Mouse (Mus musculus): Measurements from ENCODE around the gene Smagp. TPM values are rescaled to one million over a fixed set of nuclear protein-coding genes. Genes with fewer than 3 reads are reported as not detected.

Gene Smagp
- polyA plus RNA-seq, 1 experiment from 2014 or later, result 3.6 TPM

DNA sequence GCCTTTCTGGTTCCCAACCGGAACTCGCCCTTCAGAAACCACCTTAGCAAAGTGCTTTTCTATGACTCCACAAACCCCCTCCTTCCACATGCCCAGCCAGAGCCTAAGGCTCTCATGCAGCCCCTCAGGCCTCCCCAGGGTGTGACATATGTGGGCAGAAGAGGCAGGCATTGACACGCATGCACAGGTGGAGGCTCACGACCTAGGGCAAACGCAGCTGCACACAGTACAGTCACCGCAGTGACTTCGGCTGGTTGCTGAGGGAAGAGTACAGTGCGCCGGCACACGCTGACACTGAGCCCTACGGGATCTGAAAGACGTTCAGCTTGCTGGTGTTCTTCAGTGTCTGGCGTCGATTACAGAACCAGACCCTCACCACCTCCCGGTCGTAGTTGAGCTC lies 58.8 kb downstream of the Smagp start:
- H3K9me3 ChIP-seq (ENCODE audit: control insufficient read depth, low read length), result no peaks in the 10 kb centered on the region
- no peak overlapping the region for H3K27ac ChIP-seq (replicated peaks; ENCODE audit: low read depth, low read length)
- H3K36me3 ChIP-seq (ENCODE audit: control insufficient read depth, insufficient read depth, low read length), result peaks cover 70% of the 10 kb centered on the region
- H3K4me1 ChIP-seq (ENCODE audit: control insufficient read depth, insufficient read depth, low read length), result no peaks in the 10 kb centered on the region
- no peak overlapping the region for H3K4me2 ChIP-seq (ENCODE audit: low read length)
- no peak overlapping the region for H3K4me3 ChIP-seq (replicated peaks; ENCODE audit: low read depth, low read length)
- 89% methylated on average over 16 of the region's 16 CpGs for WGBS
- ATAC-seq (ENCODE audit: low FRiP score, low TSS enrichment) (no peak), DNase-seq (no peak)
- no peak overlapping the region for H3K9ac ChIP-seq (replicated peaks; ENCODE audit: low read length)
- H3K27me3 ChIP-seq (ENCODE audit: control insufficient read depth, insufficient read depth, low read length), result no peaks in the 10 kb centered on the region

DNA sequence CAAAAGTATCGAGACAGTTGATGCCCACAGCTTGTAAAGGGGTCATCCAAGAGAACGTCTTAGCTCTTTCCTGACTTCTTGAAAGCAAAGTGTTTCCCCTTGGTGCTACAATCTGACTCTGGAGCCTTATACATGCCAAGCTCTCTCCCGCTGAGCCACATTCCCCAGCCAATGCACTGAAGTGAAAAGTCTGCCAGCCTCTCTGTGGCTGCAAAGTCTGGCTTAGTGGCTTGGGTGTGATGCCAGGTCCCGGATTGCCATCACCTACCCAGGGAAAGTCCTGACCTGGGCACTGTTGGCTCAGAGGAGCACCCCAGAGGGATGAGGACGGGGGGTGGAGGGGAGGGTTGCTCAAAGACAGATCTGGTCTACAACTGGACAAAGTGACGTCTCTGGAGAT lies 59.9 kb downstream of the Smagp start:
- Histone ChIP-seq H3K9ac (replicated peaks; ENCODE audit: low read length) (no peak overlapping the region), H3K4me2 (ENCODE audit: low read length) (no peak overlapping the region), H3K9me3 (ENCODE audit: control insufficient read depth, low read length) (no peaks in the 10 kb centered on the region), H3K4me1 (ENCODE audit: control insufficient read depth, insufficient read depth, low read length) (no peaks in the 10 kb centered on the region), H3K36me3 (ENCODE audit: control insufficient read depth, insufficient read depth, low read length) (peaks cover 58% of the 10 kb centered on the region), H3K27ac (replicated peaks; ENCODE audit: low read depth, low read length) (no peak overlapping the region), H3K27me3 (ENCODE audit: control insufficient read depth, insufficient read depth, low read length) (no peaks in the 10 kb centered on the region), H3K4me3 (replicated peaks; ENCODE audit: low read depth, low read length) (no peak overlapping the region)
- DNase-seq, result no peak
- WGBS, result 89% methylated on average over 6 of the region's 6 CpGs
- ATAC-seq (ENCODE audit: low FRiP score, low TSS enrichment), result no peak

DNA sequence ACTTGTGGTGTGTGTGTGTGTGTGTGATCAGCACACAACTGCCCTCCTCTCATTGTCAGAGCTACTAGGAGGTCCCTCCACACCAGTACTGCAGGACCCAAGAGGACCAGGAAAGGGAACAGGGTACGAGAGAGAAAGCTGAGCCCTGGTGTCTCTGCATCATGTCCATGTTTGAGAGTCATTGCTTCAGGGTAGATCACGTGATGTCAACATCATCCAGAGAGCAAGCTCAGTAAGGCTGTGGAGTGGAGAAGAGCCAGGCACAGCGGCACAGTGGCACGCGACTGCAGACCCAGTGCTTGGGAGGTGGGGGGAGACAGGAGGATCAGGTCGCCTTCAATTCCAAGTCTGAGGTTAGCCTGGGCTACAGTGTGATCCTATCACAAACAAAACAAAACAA lies 60.3 kb downstream of the Smagp start:
- Histone ChIP-seq H3K4me3 (replicated peaks; ENCODE audit: low read depth, low read length) (no peak overlapping the region), H3K4me2 (ENCODE audit: low read length) (no peak overlapping the region), H3K27me3 (ENCODE audit: control insufficient read depth, insufficient read depth, low read length) (no peaks in the 10 kb centered on the region), H3K9ac (replicated peaks; ENCODE audit: low read length) (no peak overlapping the region), H3K4me1 (ENCODE audit: control insufficient read depth, insufficient read depth, low read length) (no peaks in the 10 kb centered on the region), H3K27ac (replicated peaks; ENCODE audit: low read depth, low read length) (no peak overlapping the region), H3K36me3 (ENCODE audit: control insufficient read depth, insufficient read depth, low read length) (peaks cover 54% of the 10 kb centered on the region), H3K9me3 (ENCODE audit: control insufficient read depth, low read length) (no peaks in the 10 kb centered on the region)
- ATAC-seq (ENCODE audit: low FRiP score, low TSS enrichment) (no peak), DNase-seq (no peak)
- 88% methylated on average over 6 of the region's 6 CpGs for whole genome bisulfite sequencing

DNA sequence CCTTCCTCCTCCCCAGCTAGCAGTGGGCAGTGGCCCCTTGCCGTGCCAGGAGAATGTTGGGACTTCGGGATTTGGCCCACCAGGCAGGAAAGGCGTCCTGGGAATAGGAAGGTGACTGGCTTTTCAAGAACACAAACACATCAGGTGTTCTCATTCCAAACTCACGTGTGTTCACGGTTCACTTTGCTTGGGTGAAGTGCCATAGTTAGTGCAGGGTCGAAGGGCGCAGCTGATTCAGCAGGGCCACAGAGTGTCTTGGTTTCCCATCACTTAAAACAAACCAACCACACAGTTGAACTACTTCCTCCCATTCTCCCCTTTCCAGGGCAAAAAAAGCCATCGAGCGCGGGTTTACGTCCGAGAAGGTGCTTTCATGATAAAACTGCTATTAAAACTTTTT lies 61.4 kb downstream of the Smagp start:
- ATAC-seq (ENCODE audit: low FRiP score, low TSS enrichment) (no peak), DNase-seq (no peak)
- H3K36me3 ChIP-seq (ENCODE audit: control insufficient read depth, insufficient read depth, low read length), result peaks cover 44% of the 10 kb centered on the region
- no peak overlapping the region for H3K9ac ChIP-seq (replicated peaks; ENCODE audit: low read length)
- no peak overlapping the region for H3K4me2 ChIP-seq (ENCODE audit: low read length)
- no peaks in the 10 kb centered on the region for H3K9me3 ChIP-seq (ENCODE audit: control insufficient read depth, low read length)
- H3K4me1 ChIP-seq (ENCODE audit: control insufficient read depth, insufficient read depth, low read length), result no peaks in the 10 kb centered on the region
- H3K27ac ChIP-seq (replicated peaks; ENCODE audit: low read depth, low read length), result no peak overlapping the region
- no peaks in the 10 kb centered on the region for H3K27me3 ChIP-seq (ENCODE audit: control insufficient read depth, insufficient read depth, low read length)
- 90% methylated on average over 12 of the region's 12 CpGs for WGBS
- H3K4me3 ChIP-seq (replicated peaks; ENCODE audit: low read depth, low read length), result no peak overlapping the region

- DNase-seq (no peak), ATAC-seq (ENCODE audit: low FRiP score, low TSS enrichment) (no peak)
- no peaks in the 10 kb centered on the region for H3K4me1 ChIP-seq (ENCODE audit: control insufficient read depth, insufficient read depth, low read length)
- no peaks in the 10 kb centered on the region for H3K27me3 ChIP-seq (ENCODE audit: control insufficient read depth, insufficient read depth, low read length)
- H3K4me2 ChIP-seq (ENCODE audit: low read length), result no peak overlapping the region
- H3K27ac ChIP-seq (replicated peaks; ENCODE audit: low read depth, low read length), result 0 out of 2 replicates have a peak overlapping the region, but pooled peaks have one; percentile 8
- peaks cover 35% of the 10 kb centered on the region for H3K36me3 ChIP-seq (ENCODE audit: control insufficient read depth, insufficient read depth, low read length)
- 74% methylated on average over 2 of the region's 2 CpGs for WGBS
- H3K4me3 ChIP-seq (replicated peaks; ENCODE audit: low read depth, low read length), result no peak overlapping the region
- H3K9me3 ChIP-seq (ENCODE audit: control insufficient read depth, low read length), result no peaks in the 10 kb centered on the region
- no peak overlapping the region for H3K9ac ChIP-seq (replicated peaks; ENCODE audit: low read length)
Measured at GRCm38 (mm10) chr15:100574378-100574777, 62.4 kb downstream of the Smagp start.

- 52% methylated on average over 6 of the region's 6 CpGs for WGBS
- no peaks in the 10 kb centered on the region for H3K9me3 ChIP-seq (ENCODE audit: control insufficient read depth, low read length)
- H3K27me3 ChIP-seq (ENCODE audit: control insufficient read depth, insufficient read depth, low read length), result no peaks in the 10 kb centered on the region
- H3K4me3 ChIP-seq (replicated peaks; ENCODE audit: low read depth, low read length), result no peak overlapping the region
- ATAC-seq (ENCODE audit: low FRiP score, low TSS enrichment) (no peak), DNase-seq (peak; percentile 58)
- H3K4me2 ChIP-seq (ENCODE audit: low read length), result no peak overlapping the region
- H3K36me3 ChIP-seq (ENCODE audit: control insufficient read depth, insufficient read depth, low read length), result peaks cover 32% of the 10 kb centered on the region
- no peaks in the 10 kb centered on the region for H3K4me1 ChIP-seq (ENCODE audit: control insufficient read depth, insufficient read depth, low read length)
- no peak overlapping the region; the same call in 1 of the 2 replicates for H3K9ac ChIP-seq (replicated peaks; ENCODE audit: low read length)
- H3K27ac ChIP-seq (replicated peaks; ENCODE audit: low read depth, low read length), result 0 out of 2 replicates have a peak overlapping the region, but pooled peaks have one; percentile 8
Measured at GRCm38 (mm10) chr15:100573946-100574345, 62.8 kb downstream of the Smagp start.

Small RNA genes lying within 50 kb of the gene (microRNA-seq; reads per million reads assigned to microRNA genes)
- not detected for gene Mir6961

Other genes starting within 250 kb of the Smagp start
- gene Gm5475, start 214.8 kb downstream of the Smagp start, polyA plus RNA-seq (2014; fragmentation: Nextera tagmentation; extraction: Ambion mirVana), result not detected in 2 replicates
- gene Slc11a2, start 211.9 kb downstream of the Smagp start, polyA plus RNA-seq (2014; fragmentation: Nextera tagmentation; extraction: Ambion mirVana), result 18.5 and 21.6 TPM in 2 replicates
- gene Letmd1, start 167.9 kb downstream of the Smagp start, polyA plus RNA-seq (2014; fragmentation: Nextera tagmentation; extraction: Ambion mirVana), result 44.8 and 51.9 TPM in 2 replicates
- 51.9 and 53.5 TPM in 2 replicates for gene Csrnp2, start 141.5 kb downstream of the Smagp start, polyA plus RNA-seq (2014; fragmentation: Nextera tagmentation; extraction: Ambion mirVana)
- gene Tfcp2, start 84.9 kb downstream of the Smagp start, polyA plus RNA-seq (2014; fragmentation: Nextera tagmentation; extraction: Ambion mirVana), result 30.1 and 35.8 TPM in 2 replicates
- 45.6 and 47.3 TPM in 2 replicates for gene Pou6f1, start 37.0 kb downstream of the Smagp start, polyA plus RNA-seq (2014; fragmentation: Nextera tagmentation; extraction: Ambion mirVana)
- gene Dazap2, start 21.6 kb downstream of the Smagp start, polyA plus RNA-seq (2014; fragmentation: Nextera tagmentation; extraction: Ambion mirVana), result 139 and 171 TPM in 2 replicates
- gene Bin2, start 32.6 kb upstream of the Smagp start, polyA plus RNA-seq (2014; fragmentation: Nextera tagmentation; extraction: Ambion mirVana), result 0.61 and 1.8 TPM in 2 replicates
- gene Cela1, start 51.0 kb upstream of the Smagp start, polyA plus RNA-seq (2014; fragmentation: Nextera tagmentation; extraction: Ambion mirVana), result 0.74 TPM in 1 of 2 replicates, not detected in the other
- gene Galnt6, start 92.4 kb upstream of the Smagp start, polyA plus RNA-seq (2014; fragmentation: Nextera tagmentation; extraction: Ambion mirVana), result 0.14 TPM in 1 of 2 replicates, not detected in the other
- gene Slc4a8, start 124.8 kb upstream of the Smagp start, polyA plus RNA-seq (2014; fragmentation: Nextera tagmentation; extraction: Ambion mirVana), result 24.2 and 32.3 TPM in 2 replicates
- gene Scn8a, start 232.9 kb upstream of the Smagp start, polyA plus RNA-seq (2014; fragmentation: Nextera tagmentation; extraction: Ambion mirVana), result 19.0 and 21.1 TPM in 2 replicates

All from midbrain, embryonic 14.5 days (tissue).